Mouse (Mus musculus) brain, adult 2 months (tissue): ENCODE measurements around the gene Pde4b.

Experiments used
- DNase-seq: peaks from one replicate; pipeline ENCODE4 v3.0.0; 2011; ENCODE audit warnings: low read depth, low spot score

Pde4b gene

GRCm38 (mm10) chr4:102175985-102176384 is 88.6 kb downstream of the Pde4b start:
- DNase-seq: no peak

DNA sequence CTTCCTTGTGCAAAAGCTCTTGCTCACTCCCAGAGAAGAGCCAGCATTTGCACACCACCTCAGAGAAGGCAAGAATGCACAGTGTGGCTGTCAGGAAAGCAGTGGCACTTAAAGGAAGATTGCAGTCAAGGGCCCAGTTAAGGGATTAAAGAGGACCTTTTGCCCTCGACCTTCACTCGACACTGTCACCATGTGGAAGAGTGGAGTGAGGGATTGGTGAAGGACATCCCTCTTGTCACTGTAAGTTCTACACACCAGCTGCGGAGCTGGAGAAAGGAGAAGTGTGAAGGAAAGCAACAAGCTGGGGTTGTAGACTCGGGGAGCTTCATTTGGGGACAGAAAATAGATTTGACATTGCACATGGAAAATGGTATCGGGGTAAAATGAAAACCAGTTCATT is 89.9 kb downstream of the Pde4b start:
- DNase-seq: no peak

DNA sequence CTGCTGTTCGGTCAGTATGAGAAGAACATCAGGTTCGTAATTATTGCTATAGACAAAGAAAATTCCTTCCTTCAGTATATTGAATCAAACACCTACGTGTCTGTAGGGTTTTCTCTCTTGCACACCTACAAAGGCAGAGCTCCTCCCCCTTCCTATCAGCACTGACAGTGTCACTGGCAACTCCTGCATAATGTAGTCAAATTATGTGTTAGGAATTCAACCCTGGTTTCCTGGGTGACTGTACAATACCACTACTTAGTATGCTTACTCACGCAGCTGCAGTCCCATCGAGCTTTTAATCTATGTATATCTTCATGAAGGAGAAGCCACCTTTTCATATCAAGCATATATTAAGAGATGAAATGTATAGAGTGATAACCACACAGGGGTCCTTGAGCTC is 99.5 kb downstream of the Pde4b start:
- peak; percentile 37 for DNase-seq

GRCm38 (mm10) chr4:102197707-102198106 is 110.4 kb downstream of the Pde4b start:
- DNase-seq: peak; percentile 81

GRCm38 (mm10) chr4:102209773-102210172 is 122.4 kb downstream of the Pde4b start:
- DNase-seq: no peak

DNA sequence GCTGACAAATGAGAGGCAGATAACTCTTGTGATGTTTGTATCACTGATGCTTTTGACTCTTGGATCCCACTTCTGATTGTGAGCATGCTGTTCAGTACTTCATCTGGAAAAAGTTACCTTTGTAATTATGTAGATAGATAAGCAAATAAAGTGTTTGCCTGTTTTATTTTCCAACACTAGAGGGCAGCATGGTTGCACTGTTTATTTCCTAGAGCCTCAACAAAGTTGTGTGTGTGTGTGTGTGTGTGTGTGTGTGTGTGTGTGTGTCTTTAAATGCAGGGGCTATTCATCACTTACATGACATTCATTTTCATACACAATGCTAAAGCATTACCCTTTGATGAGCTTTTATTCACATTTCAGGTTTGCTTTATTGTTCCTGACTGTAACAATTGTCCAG is 139.4 kb downstream of the Pde4b start:
- DNase-seq: peak; percentile 75

DNA sequence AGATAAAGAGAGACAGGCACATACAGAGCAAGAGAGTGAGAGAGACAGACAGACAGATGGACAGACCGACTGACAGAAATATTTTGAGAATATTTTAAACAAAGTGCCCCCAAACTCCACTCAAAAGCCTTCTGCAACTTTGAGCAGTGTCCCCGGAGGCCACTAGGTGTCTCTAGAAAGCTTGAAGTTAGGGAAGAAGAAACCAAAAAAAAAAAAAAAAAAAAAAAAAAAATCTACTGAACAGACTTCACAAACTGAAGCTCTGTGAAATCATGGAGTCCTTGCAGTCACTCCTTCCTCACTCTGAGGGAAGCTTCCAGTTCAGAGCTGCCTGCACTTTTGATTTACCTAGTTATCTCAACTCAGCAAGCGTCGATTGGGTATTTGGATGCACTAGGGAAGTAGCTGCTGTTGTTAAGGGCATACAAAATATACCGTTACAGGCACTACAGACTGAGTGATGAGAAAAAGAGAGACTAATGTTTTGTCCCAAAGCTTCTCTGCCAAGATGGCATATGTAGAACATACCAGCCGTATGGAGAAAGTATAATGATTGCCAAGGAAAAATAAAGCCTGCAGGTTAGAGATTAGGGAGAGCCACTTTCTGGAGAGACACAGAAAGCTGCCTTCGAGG is 141.7 kb downstream of the Pde4b start:
- DNase-seq: peak; percentile 87

DNA sequence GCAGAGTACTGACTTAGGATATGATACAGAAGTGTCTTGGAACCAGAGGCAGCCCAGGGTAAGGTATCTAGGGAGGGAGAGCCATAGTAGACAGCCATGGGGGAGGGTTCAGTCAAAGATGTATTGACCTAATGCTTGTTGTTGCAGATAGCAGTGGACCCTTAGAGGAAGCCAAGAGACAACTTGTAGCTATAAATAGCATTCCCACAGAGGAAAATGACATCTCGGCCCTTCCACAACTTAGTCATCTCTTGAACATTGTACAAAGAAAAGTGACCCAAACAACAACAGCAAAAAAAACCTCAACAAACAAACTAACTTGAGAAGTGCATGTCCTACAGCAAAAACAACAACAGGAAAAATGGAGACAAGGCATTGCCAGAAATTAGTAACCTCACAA is 143.6 kb downstream of the Pde4b start:
- no peak for DNase-seq

DNA sequence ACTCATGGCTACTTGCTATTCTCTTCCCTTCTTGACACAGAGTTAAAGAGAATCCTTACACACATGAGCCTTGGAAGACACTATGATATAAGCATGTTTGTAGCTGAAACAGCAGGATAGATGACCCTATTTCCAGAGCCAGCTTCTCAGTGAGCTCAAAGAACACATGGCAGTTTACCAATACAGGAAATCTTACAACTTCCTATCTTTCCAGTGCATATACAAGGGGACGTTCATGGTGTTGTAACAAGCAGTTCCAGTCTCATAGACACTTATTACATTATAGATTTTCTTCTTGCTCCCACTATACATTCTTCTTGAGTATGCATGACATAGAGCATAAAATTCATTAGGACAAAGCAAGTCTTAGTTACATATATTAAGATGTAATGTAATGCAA is 146.3 kb downstream of the Pde4b start:
- DNase-seq: no peak

- DNase-seq: no peak
Measured at GRCm38 (mm10) chr4:102235151-102235550, 147.8 kb downstream of the Pde4b start.

GRCm38 (mm10) chr4:102239102-102239501 is 151.8 kb downstream of the Pde4b start:
- DNase-seq: no peak

DNA sequence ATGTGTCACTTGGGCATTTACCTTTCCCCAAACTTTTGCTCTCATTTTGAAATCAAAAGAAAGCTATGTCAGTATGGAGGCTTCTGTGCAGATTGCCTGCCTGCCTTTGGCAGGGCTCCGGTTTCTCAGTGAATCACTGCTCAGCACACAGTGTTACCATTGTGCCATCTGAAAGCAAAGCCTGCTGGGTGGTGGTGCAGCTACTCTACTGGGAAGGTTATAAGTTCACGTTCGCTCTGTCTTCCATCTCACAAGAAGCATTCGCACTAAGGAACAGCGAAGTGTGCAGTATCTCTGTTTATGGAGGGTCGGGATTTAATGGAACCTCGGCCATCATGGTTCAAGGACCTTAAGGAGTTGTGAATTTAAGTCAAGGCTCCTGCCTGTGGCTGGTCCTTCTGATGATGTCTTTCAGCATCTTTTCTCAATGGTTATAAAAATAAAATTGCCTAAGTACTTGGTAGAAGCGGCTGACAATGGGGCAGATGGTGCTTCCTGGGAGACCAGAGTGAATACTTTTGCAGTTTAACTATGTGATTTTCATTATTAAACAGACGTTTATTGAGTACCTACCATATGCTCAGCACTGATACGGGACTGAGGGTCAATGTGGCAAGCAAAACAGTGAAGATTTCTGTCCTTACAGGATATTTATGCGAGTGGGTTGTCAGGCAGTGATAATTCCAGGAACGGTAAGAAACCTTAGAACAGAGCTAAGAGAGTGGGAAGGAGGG is 152.5 kb downstream of the Pde4b start:
- peak; percentile 93 for DNase-seq

- DNase-seq: peak; percentile 85
Measured at GRCm38 (mm10) chr4:102240754-102241427, 153.5 kb downstream of the Pde4b start.

- DNase-seq: peak; percentile 45
Measured at GRCm38 (mm10) chr4:102253994-102254393, 166.7 kb downstream of the Pde4b start.

DNA sequence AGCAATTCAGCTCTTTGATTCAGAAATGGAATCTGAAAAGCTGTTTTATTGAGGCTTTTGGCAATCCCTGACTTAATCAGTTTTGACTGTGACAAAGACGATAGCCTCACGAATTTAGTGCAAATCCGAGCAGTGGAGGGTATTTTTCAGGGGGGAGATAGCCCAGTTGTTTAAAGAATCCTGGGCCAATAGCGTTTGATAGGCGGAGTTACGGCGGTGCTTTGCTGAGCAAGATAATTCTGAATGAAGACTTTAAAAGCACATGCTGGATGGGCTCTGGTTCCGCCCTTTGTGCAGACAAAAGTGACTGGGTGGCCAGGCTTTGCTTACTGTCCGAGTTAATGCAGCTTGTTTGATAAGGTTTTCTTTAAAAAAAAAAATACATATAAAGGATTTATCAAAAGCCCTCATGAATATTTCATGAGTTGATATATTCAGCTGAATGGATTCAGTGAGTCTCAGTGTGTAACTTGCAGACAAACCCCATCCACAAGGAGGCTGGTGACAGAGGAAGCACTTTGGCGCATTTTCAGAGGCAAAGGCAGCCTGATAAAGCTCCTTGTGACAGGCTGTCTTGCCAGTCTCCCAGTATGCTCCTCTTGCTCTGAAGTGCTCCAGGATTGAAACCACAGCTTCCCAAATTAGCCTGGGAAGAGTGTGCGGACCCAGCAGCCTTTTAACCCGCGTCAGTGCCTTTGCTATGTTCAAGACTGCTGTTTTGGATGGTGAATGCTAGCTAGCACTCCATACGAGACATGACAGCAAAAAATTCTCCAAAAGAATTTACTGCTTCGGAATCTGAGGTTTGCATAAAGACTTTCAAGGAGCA is 167.3 kb downstream of the Pde4b start:
- peak; percentile 92 for DNase-seq

DNA sequence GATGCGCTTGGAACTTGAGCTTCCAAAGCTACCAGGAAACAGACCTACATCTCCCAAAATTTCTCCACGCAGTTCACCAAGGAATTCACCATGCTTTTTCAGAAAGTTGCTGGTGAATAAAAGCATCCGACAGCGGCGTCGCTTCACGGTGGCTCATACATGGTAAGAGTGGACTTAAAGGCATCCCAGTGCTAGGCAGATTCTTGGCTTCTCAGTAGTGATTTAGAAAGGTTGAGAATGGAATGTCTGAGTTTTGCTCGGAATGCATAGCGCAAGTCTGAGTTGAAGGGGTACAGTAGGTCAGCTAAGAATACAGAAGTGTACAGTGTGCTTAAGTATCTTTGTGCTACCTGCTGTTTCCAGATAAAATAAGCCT is 167.9 kb downstream of the Pde4b start:
- no peak for DNase-seq

DNA sequence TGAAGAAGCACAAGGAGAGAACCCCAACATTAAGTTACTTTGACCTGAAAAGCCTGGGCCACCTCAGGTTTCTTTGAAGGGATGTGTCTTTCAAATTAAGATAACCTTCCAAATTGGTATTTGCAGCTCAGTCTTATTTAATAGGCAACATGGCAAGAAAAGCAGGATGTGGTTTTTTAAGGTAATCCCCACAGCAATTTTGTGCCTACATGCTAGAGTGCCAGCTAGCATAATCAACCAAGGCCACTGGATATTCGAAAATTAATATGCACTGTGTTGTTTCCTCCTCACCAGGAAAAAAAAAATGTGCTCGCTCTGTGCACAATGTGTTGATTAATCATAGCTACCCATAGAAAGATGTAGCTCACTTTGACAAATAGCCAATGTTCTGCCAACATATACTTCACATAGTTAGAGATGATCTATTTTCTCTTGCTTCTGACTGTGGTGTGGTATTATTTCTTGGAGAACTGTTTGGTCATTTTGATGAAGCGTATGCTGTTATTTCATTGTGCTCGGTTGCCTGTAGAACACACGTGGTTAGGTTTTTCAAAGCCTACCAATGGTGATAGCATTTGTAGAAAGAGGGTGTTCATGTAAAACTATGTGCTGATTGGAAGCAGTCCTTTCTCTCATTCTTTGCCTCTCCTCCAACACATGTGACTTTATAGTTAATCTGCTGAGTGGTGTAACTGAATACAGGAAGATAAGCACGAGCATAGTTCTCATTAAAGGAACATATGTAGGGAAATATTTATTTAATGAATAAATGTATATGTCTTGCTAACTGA is 169.0 kb downstream of the Pde4b start:
- DNase-seq: peak; percentile 57

DNA sequence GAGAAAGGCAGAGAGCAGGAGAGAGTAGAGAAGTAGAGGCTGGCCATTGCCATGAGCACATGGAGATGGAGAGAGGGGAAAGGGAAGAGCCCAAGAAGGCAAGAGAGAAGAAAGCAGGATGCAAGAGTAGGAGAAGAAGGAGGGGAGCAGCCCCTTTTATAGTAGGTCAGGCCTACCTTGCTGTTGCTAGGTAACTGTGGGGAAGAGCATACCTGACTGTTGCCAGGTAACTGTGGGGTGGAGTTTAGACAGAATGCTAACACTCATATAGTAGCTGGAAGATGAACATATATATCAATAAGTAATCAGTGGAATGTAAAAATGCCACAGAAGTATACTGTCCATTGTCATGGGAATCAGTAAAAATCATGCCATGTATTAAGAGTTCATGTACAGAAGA is 172.9 kb downstream of the Pde4b start:
- DNase-seq: no peak

DNA sequence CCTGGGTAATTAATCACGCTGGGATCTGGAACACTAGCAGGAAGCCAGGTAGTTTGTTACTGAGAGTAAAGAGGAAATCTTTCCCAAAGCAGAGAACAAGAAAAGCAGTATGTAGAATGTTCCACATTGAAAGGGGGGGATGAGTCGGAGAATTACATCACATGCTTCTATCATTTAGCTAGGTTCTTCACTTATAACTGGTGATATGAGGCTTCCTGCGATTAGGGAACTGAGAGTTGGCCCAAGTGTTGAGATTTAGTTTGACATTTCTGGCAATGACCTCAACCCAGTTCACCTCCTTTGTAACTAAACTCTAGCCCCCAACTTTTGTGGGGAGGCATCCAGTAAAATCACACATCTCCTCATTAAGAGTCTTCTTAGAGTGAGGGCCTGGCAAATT is 185.0 kb downstream of the Pde4b start:
- DNase-seq: no peak

DNA sequence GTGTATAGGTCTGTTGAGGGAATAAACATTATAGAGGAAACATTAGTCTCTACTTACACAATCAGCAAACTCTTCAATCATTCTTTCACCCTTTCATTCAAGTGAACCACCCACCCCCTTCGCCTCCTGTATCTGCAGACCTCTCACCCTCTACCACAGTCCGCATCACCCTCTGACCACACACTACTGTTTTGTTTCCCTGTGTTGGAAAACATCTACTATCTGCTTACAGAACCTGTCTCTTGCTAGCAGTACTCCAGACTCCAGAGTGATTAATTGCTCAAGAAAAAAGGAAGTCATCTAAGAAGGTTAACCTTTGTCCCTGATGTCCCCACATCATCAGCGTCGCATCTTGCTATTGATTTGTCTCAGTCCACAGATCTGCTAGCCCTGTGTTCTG is 185.4 kb downstream of the Pde4b start:
- no peak for DNase-seq

GRCm38 (mm10) chr4:102275716-102276115 is 188.4 kb downstream of the Pde4b start:
- peak; percentile 84 for DNase-seq
